Mouse (Mus musculus): Measurements from ENCODE around the gene Rhbdl2. TPM values are rescaled to one million over a fixed set of nuclear protein-coding genes. Genes with fewer than 3 reads are reported as not detected.

Gene Rhbdl2
- polyA plus RNA-seq, 1 experiment from 2014 or later: 3.8 TPM

GRCm38 (mm10) chr4:123808304-123808703, 20.6 kb downstream of the Rhbdl2 start:
- Histone ChIP-seq H3K9me3 (ENCODE audit: control insufficient read depth, low read length) (no peaks in the 10 kb centered on the region), H3K27me3 (ENCODE audit: control insufficient read depth, insufficient read depth, low read length) (no peaks in the 10 kb centered on the region; the same call in 1 of the 2 replicates), H3K4me3 (ENCODE audit: low read length) (no peak overlapping the region), H3K9ac (ENCODE audit: low read depth, low read length) (no peak overlapping the region), H3K27ac (ENCODE audit: low read depth, low read length) (no peak overlapping the region), H3K4me2 (replicated peaks; ENCODE audit: low read depth, low read length) (no peak overlapping the region), H3K36me3 (ENCODE audit: control insufficient read depth, insufficient read depth, low read length) (no peaks in the 10 kb centered on the region), H3K4me1 (ENCODE audit: control insufficient read depth, insufficient read depth, low read length) (no peaks in the 10 kb centered on the region)
- WGBS: 43% methylated on average over 11 of the region's 11 CpGs
- ATAC-seq (ENCODE audit: low FRiP score, low TSS enrichment): peak; percentile 89

GRCm38 (mm10) chr4:123810475-123811295, 23.0 kb downstream of the Rhbdl2 start:
- no peaks in the 10 kb centered on the region for H3K36me3 ChIP-seq (ENCODE audit: control insufficient read depth, insufficient read depth, low read length)
- H3K4me3 ChIP-seq (ENCODE audit: low read length): no peak overlapping the region
- no peak overlapping the region for H3K4me2 ChIP-seq (replicated peaks; ENCODE audit: low read depth, low read length)
- WGBS: 91% methylated on average over 12 of the region's 12 CpGs
- H3K9ac ChIP-seq (ENCODE audit: low read depth, low read length): no peak overlapping the region
- ATAC-seq (ENCODE audit: low FRiP score, low TSS enrichment): no peak
- no peaks in the 10 kb centered on the region for H3K9me3 ChIP-seq (ENCODE audit: control insufficient read depth, low read length)
- H3K27me3 ChIP-seq (ENCODE audit: control insufficient read depth, insufficient read depth, low read length): no peaks in the 10 kb centered on the region
- H3K27ac ChIP-seq (ENCODE audit: low read depth, low read length): no peak overlapping the region
- H3K4me1 ChIP-seq (ENCODE audit: control insufficient read depth, insufficient read depth, low read length): 0 out of 2 replicates have a peak, but pooled peaks cover 4% of the 10 kb centered on the region

- H3K27ac ChIP-seq (ENCODE audit: low read depth, low read length): no peak overlapping the region
- no peaks in the 10 kb centered on the region for H3K9me3 ChIP-seq (ENCODE audit: control insufficient read depth, low read length)
- no peaks in the 10 kb centered on the region for H3K27me3 ChIP-seq (ENCODE audit: control insufficient read depth, insufficient read depth, low read length)
- no peak overlapping the region for H3K4me2 ChIP-seq (replicated peaks; ENCODE audit: low read depth, low read length)
- WGBS: 79% methylated on average over 3 of the region's 3 CpGs
- H3K4me3 ChIP-seq (ENCODE audit: low read length): no peak overlapping the region
- ATAC-seq (ENCODE audit: low FRiP score, low TSS enrichment): no peak
- no peaks in the 10 kb centered on the region for H3K36me3 ChIP-seq (ENCODE audit: control insufficient read depth, insufficient read depth, low read length)
- 0 out of 2 replicates have a peak, but pooled peaks cover 4% of the 10 kb centered on the region for H3K4me1 ChIP-seq (ENCODE audit: control insufficient read depth, insufficient read depth, low read length)
- H3K9ac ChIP-seq (ENCODE audit: low read depth, low read length): no peak overlapping the region
Observed at GRCm38 (mm10) chr4:123812525-123812924, 24.9 kb downstream of the Rhbdl2 start.

DNA sequence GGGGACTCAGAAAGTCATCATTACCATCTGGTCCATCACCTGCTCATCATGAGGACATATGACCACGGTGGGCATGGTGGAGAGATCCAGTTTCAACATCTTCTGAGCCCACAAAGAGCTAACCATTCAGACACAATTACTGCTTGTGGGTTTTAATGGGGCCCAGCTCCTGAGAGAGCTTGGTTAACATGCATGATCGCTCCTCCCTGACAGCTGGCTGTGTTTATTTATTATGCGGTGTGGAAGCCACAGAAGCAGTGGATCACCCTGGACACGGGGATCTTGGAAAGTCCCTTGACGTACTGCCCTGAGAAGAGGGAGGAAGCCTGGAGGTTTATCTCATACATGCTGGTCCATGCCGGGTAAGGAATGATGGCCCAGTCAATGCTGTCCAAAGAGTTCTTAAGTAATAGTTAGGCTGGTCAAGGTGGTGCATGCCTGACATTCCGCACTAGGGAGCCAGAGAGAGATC, 26.4 kb downstream of the Rhbdl2 start:
- 0 out of 2 replicates have a peak, but pooled peaks cover 4% of the 10 kb centered on the region for H3K4me1 ChIP-seq (ENCODE audit: control insufficient read depth, insufficient read depth, low read length)
- no peak overlapping the region for H3K4me2 ChIP-seq (replicated peaks; ENCODE audit: low read depth, low read length)
- H3K9me3 ChIP-seq (ENCODE audit: control insufficient read depth, low read length): no peaks in the 10 kb centered on the region
- peak; percentile 82 for ATAC-seq (ENCODE audit: low FRiP score, low TSS enrichment)
- no peaks in the 10 kb centered on the region for H3K36me3 ChIP-seq (ENCODE audit: control insufficient read depth, insufficient read depth, low read length)
- no peak overlapping the region for H3K4me3 ChIP-seq (ENCODE audit: low read length)
- H3K27ac ChIP-seq (ENCODE audit: low read depth, low read length): no peak overlapping the region; the same call in 1 of the 2 replicates
- WGBS: 25% methylated on average over 7 of the region's 7 CpGs
- no peaks in the 10 kb centered on the region for H3K27me3 ChIP-seq (ENCODE audit: control insufficient read depth, insufficient read depth, low read length)
- H3K9ac ChIP-seq (ENCODE audit: low read depth, low read length): no peak overlapping the region

GRCm38 (mm10) chr4:123819093-123819610, 31.5 kb downstream of the Rhbdl2 start:
- no peak overlapping the region for H3K27ac ChIP-seq (ENCODE audit: low read depth, low read length)
- H3K9me3 ChIP-seq (ENCODE audit: control insufficient read depth, low read length): no peaks in the 10 kb centered on the region
- 49% methylated on average over 4 of the region's 4 CpGs for WGBS

DNA sequence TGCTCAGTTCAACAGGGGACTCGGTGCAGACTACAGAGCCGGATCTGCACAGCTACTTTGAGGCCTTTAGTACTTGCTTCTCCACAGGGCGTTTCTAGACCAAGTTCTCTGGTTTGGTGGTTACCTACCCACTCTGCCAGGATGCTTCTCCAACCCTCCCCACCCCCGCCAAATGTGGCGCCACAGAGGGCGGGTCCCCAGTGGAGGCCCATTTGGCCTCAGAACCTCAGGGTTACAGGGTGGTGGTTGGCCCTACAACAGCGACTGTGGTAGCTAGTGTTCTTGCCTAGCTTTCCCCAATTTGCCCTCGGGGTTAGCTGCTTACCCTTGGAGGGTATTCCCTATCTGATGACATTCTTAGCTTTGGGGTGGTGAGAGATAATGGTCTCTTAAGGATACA, 54.5 kb downstream of the Rhbdl2 start:
- H3K9ac ChIP-seq (ENCODE audit: low read depth, low read length): no peak overlapping the region
- H3K27me3 ChIP-seq (ENCODE audit: control insufficient read depth, insufficient read depth, low read length): no peaks in the 10 kb centered on the region
- H3K27ac ChIP-seq (ENCODE audit: low read depth, low read length): no peak overlapping the region
- no peaks in the 10 kb centered on the region for H3K9me3 ChIP-seq (ENCODE audit: control insufficient read depth, low read length)
- 85% methylated on average over 8 of the region's 8 CpGs for WGBS
- no peaks in the 10 kb centered on the region for H3K36me3 ChIP-seq (ENCODE audit: control insufficient read depth, insufficient read depth, low read length)
- H3K4me3 ChIP-seq (ENCODE audit: low read length): no peak overlapping the region
- H3K4me2 ChIP-seq (replicated peaks; ENCODE audit: low read depth, low read length): no peak overlapping the region
- no peak for ATAC-seq (ENCODE audit: low FRiP score, low TSS enrichment)
- no peaks in the 10 kb centered on the region for H3K4me1 ChIP-seq (ENCODE audit: control insufficient read depth, insufficient read depth, low read length)

More at GRCm38 (mm10) chr4:123819093-123819610, 31.5 kb downstream of the Rhbdl2 start:
- no peaks in the 10 kb centered on the region for H3K36me3 ChIP-seq (ENCODE audit: control insufficient read depth, insufficient read depth, low read length)
- no peak overlapping the region for H3K9ac ChIP-seq (ENCODE audit: low read depth, low read length)
- H3K27me3 ChIP-seq (ENCODE audit: control insufficient read depth, insufficient read depth, low read length): no peaks in the 10 kb centered on the region
- H3K4me2 ChIP-seq (replicated peaks; ENCODE audit: low read depth, low read length): no peak overlapping the region
- H3K4me3 ChIP-seq (ENCODE audit: low read length): no peak overlapping the region
- no peak for ATAC-seq (ENCODE audit: low FRiP score, low TSS enrichment)
- H3K4me1 ChIP-seq (ENCODE audit: control insufficient read depth, insufficient read depth, low read length): 0 out of 2 replicates have a peak, but pooled peaks cover 4% of the 10 kb centered on the region

DNA sequence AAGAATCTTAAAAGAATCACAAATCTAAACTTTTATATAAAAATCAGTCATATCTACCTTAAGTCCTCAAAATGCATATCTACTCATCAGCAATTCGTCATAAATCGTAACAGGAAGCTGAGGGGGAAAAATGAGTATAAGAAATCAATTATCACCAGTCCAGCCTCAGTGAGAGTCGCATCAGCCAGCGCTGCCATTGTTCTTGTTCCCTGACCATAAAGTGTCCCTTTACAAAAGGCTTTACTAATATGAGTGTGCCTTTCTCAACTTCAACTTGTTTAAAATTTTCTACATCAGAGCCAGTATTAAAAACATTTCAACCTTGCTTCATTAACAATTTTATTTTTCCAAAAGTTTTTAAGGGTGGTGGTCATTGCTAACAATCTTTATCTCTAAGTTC, 69.2 kb downstream of the Rhbdl2 start:
- no peak overlapping the region for H3K27ac ChIP-seq (ENCODE audit: low read depth, low read length)
- no peaks in the 10 kb centered on the region for H3K36me3 ChIP-seq (ENCODE audit: control insufficient read depth, insufficient read depth, low read length)
- H3K9ac ChIP-seq (ENCODE audit: low read depth, low read length): no peak overlapping the region
- H3K27me3 ChIP-seq (ENCODE audit: control insufficient read depth, insufficient read depth, low read length): no peaks in the 10 kb centered on the region
- no peaks in the 10 kb centered on the region for H3K4me1 ChIP-seq (ENCODE audit: control insufficient read depth, insufficient read depth, low read length)
- 67% methylated on average over 4 of the region's 4 CpGs for WGBS
- no peak for ATAC-seq (ENCODE audit: low FRiP score, low TSS enrichment)
- H3K4me2 ChIP-seq (replicated peaks; ENCODE audit: low read depth, low read length): no peak overlapping the region
- H3K4me3 ChIP-seq (ENCODE audit: low read length): no peak overlapping the region
- no peaks in the 10 kb centered on the region for H3K9me3 ChIP-seq (ENCODE audit: control insufficient read depth, low read length)

- Histone ChIP-seq H3K4me1 (ENCODE audit: control insufficient read depth, insufficient read depth, low read length) (no peaks in the 10 kb centered on the region), H3K36me3 (ENCODE audit: control insufficient read depth, insufficient read depth, low read length) (no peaks in the 10 kb centered on the region), H3K9me3 (ENCODE audit: control insufficient read depth, low read length) (no peaks in the 10 kb centered on the region), H3K27ac (ENCODE audit: low read depth, low read length) (no peak overlapping the region), H3K9ac (ENCODE audit: low read depth, low read length) (no peak overlapping the region), H3K27me3 (ENCODE audit: control insufficient read depth, insufficient read depth, low read length) (no peaks in the 10 kb centered on the region), H3K4me3 (ENCODE audit: low read length) (no peak overlapping the region), H3K4me2 (replicated peaks; ENCODE audit: low read depth, low read length) (no peak overlapping the region)
- WGBS: 84% methylated on average over 7 of the region's 7 CpGs
- no peak for ATAC-seq (ENCODE audit: low FRiP score, low TSS enrichment)
Observed at GRCm38 (mm10) chr4:123858090-123858489, 70.4 kb downstream of the Rhbdl2 start.

- 76% methylated on average over 3 of the region's 3 CpGs for WGBS
- Histone ChIP-seq H3K4me1 (ENCODE audit: control insufficient read depth, insufficient read depth, low read length) (no peaks in the 10 kb centered on the region), H3K9ac (ENCODE audit: low read depth, low read length) (no peak within 1 kb of the TSS), H3K27ac (ENCODE audit: low read depth, low read length) (no peak within 1 kb of the TSS), H3K36me3 (ENCODE audit: control insufficient read depth, insufficient read depth, low read length) (no peaks in the 10 kb centered on the region), H3K4me3 (ENCODE audit: low read length) (no peak within 1 kb of the TSS), H3K9me3 (ENCODE audit: control insufficient read depth, low read length) (no peaks in the 10 kb centered on the region), H3K27me3 (ENCODE audit: control insufficient read depth, insufficient read depth, low read length) (no peaks in the 10 kb centered on the region), H3K4me2 (replicated peaks; ENCODE audit: low read depth, low read length) (no peak within 1 kb of the TSS)
- ATAC-seq (ENCODE audit: low FRiP score, low TSS enrichment): no peak
Observed at GRCm38 (mm10) chr4:123859379-123859778, 71.7 kb downstream of the Rhbdl2 start, which contains the start of gene 4933427I04Rik. TSS of gene 4933427I04Rik (plus strand) at chr4:123859679.
